Mouse (Mus musculus) myocyte (in vitro differentiated cells): ENCODE results near the gene Mansc1. TPM values are rescaled to one million over a fixed set of nuclear protein-coding genes. Genes with fewer than 3 reads are reported as not detected.

Experiments used
- H3K27me3 ChIP-seq: one replicate; pipeline ENCODE4 v1.6.1; 2011; ENCODE audit not compliant: control insufficient read depth, insufficient read depth, insufficient read length
- H3K36me3 ChIP-seq: one replicate; pipeline ENCODE4 v1.6.1; 2011; ENCODE audit not compliant: control insufficient read depth, insufficient read depth
- H3K4me2 ChIP-seq: one replicate; pipeline ENCODE4 v1.6.1; 2011; ENCODE audit warnings: low read depth, control low read depth
- H3K4me3 ChIP-seq: one replicate; pipeline ENCODE4 v1.5.1; 2011; ENCODE audit warnings: mild to moderate bottlenecking, control low read depth, moderate library complexity
- H3K79me2 ChIP-seq: one replicate; pipeline ENCODE4 v1.6.1; 2011; ENCODE audit not compliant: control insufficient read depth, insufficient read depth
- H3ac ChIP-seq: one replicate; pipeline ENCODE4 v1.6.1; 2011; ENCODE audit not compliant: control insufficient read depth, insufficient read length
- CEBPB ChIP-seq: IDR thresholded peaks from 2 replicates; pipeline ENCODE4 v1.6.1; 2011; ENCODE audit warnings: mild to moderate bottlenecking, moderate library complexity; ENCODE audit not compliant: poor library complexity, insufficient read depth, severe bottlenecking
- E2F4 ChIP-seq: IDR thresholded peaks from one replicate; pipeline ENCODE4 v1.6.1; 2011; ENCODE audit warnings: mild to moderate bottlenecking, control low read depth, moderate library complexity; ENCODE audit not compliant: insufficient read depth
- MAX ChIP-seq: IDR thresholded peaks from one replicate; pipeline ENCODE4 v1.6.1; 2011; ENCODE audit warnings: low read depth, mild to moderate bottlenecking, control low read depth
- MYOD1 ChIP-seq, 3 experiments: IDR thresholded peaks; one replicate each; pipeline ENCODE4 v1.6.1; 2011; ENCODE audit warnings: control low read depth in 2 of 3, low read depth in 2 of 3, mild to moderate bottlenecking in 2 of 3, moderate library complexity in 1 of 3; ENCODE audit not compliant: insufficient read length in 2 of 3, control insufficient read depth in 1 of 3
- MYOG ChIP-seq, 3 experiments: IDR thresholded peaks; one replicate each; pipeline ENCODE4 v1.6.1; 2011; ENCODE audit warnings: control low read depth in 2 of 3, low read depth in 2 of 3, mild to moderate bottlenecking in 2 of 3; ENCODE audit not compliant: insufficient read length in 2 of 3, control insufficient read depth in 1 of 3, insufficient read depth in 1 of 3
- POLR2A ChIP-seq: IDR thresholded peaks from one replicate; pipeline ENCODE4 v1.6.1; 2011; ENCODE audit warnings: low read depth, mild to moderate bottlenecking, control low read depth, moderate library complexity; ENCODE audit not compliant: insufficient read length
- POLR2AphosphoS2 ChIP-seq: IDR thresholded peaks from one replicate; pipeline ENCODE4 v1.6.1; 2011; ENCODE audit warnings: low read depth, control low read depth; ENCODE audit not compliant: insufficient read length
- REST ChIP-seq: IDR thresholded peaks from one replicate; pipeline ENCODE4 v1.6.1; 2011; ENCODE audit warnings: mild to moderate bottlenecking, control low read depth, moderate library complexity; ENCODE audit not compliant: insufficient read depth, insufficient read length
- SRF ChIP-seq: IDR thresholded peaks from one replicate; pipeline ENCODE4 v1.6.1; 2011; ENCODE audit warnings: low read depth; ENCODE audit not compliant: control insufficient read depth, insufficient read length
- TCF12 ChIP-seq: IDR thresholded peaks from one replicate; pipeline ENCODE4 v1.6.1; 2011; ENCODE audit warnings: mild to moderate bottlenecking, control low read depth; ENCODE audit not compliant: poor library complexity, insufficient read depth, severe bottlenecking
- TCF3 ChIP-seq: IDR thresholded peaks from one replicate; pipeline ENCODE4 v1.6.1; 2011; ENCODE audit warnings: low read depth, control low read depth; ENCODE audit not compliant: insufficient read length
- USF1 ChIP-seq: IDR thresholded peaks from one replicate; pipeline ENCODE4 v1.6.1; 2011; ENCODE audit warnings: low read depth, mild to moderate bottlenecking, control low read depth, moderate library complexity
- polyA plus RNA-seq: library from polyadenylated mRNA; unstranded; fragments of >200 nt; fragmentation: generic; extraction: Trizol; gene quantifications from one replicate; pipeline ENCODE4 v1.2.1, GENCODE M21; 2012; ENCODE audit warnings: missing spikeins

The Mansc1 gene
- polyA plus RNA-seq, 1 experiment: not detected

GRCm38 (mm10) chr6:134643296-134643695, 11.0 kb upstream of the Mansc1 start:
- H3K27me3 ChIP-seq: no peaks in the 10 kb centered on the region
- no peak overlapping the region for H3K4me2 ChIP-seq
- H3K79me2 ChIP-seq: no peaks in the 10 kb centered on the region
- TF ChIP-seq TCF3: no peak
- no peak for TF ChIP-seq POLR2AphosphoS2
- TF ChIP-seq SRF: no peak
- TF ChIP-seq E2F4: no peak
- TF ChIP-seq TCF12: no peak
- TF ChIP-seq POLR2A: no peak
- no peak for TF ChIP-seq MYOG (IDR thresholded peaks at IDR 0.05; ENCODE audit: control insufficient read depth in 1 of 3, insufficient read depth in 1 of 3, insufficient read length in 2 of 3, low read depth in 2 of 3)
- TF ChIP-seq CEBPB: no peak
- TF ChIP-seq MAX: no peak
- TF ChIP-seq USF1: no peak
- no peak for TF ChIP-seq MYOD1 (IDR thresholded peaks at IDR 0.05; ENCODE audit: control insufficient read depth in 1 of 3, insufficient read length in 2 of 3, low read depth in 2 of 3)
- TF ChIP-seq REST: no peak
- H3K36me3 ChIP-seq: no peaks in the 10 kb centered on the region
- H3K4me3 ChIP-seq: no peak overlapping the region
- no peak overlapping the region for H3ac ChIP-seq

- H3K27me3 ChIP-seq: no peaks in the 10 kb centered on the region
- H3K79me2 ChIP-seq: no peaks in the 10 kb centered on the region
- H3K4me2 ChIP-seq: peak overlapping the region; percentile 84
- H3K4me3 ChIP-seq: peak overlapping the region; percentile 36
- TF ChIP-seq POLR2A: no peak
- no peaks in the 10 kb centered on the region for H3K36me3 ChIP-seq
- no peak overlapping the region for H3ac ChIP-seq
These were observed 9.6 kb upstream of the Mansc1 start for GRCm38 (mm10) chr6:134641738-134642446.

- H3K79me2 ChIP-seq: no peaks in the 10 kb centered on the region
- peak overlapping the region; percentile 36 for H3K4me3 ChIP-seq
- peak overlapping the region; percentile 84 for H3K4me2 ChIP-seq
- H3K36me3 ChIP-seq: no peaks in the 10 kb centered on the region
- no peak for TF ChIP-seq TCF12
- TF ChIP-seq TCF3: no peak
- TF ChIP-seq POLR2AphosphoS2: no peak
- no peak for TF ChIP-seq MYOD1 (IDR thresholded peaks at IDR 0.05; ENCODE audit: control insufficient read depth in 1 of 3, insufficient read length in 2 of 3, low read depth in 2 of 3)
- TF ChIP-seq MYOG (IDR thresholded peaks at IDR 0.05; ENCODE audit: control insufficient read depth in 1 of 3, insufficient read depth in 1 of 3, insufficient read length in 2 of 3, low read depth in 2 of 3): peak in 1 of 3 experiments; percentile 3
- TF ChIP-seq CEBPB: no peak
- peak; percentile 70 for TF ChIP-seq POLR2A
- H3ac ChIP-seq: peak overlapping the region; percentile 6
- no peaks in the 10 kb centered on the region for H3K27me3 ChIP-seq
These were observed 8.5 kb upstream of the Mansc1 start for GRCm38 (mm10) chr6:134640485-134641475.

GRCm38 (mm10) chr6:134639900-134640299, 7.6 kb upstream of the Mansc1 start:
- peak overlapping the region; percentile 36 for H3K4me3 ChIP-seq
- no peaks in the 10 kb centered on the region for H3K27me3 ChIP-seq
- no peak overlapping the region for H3ac ChIP-seq
- H3K79me2 ChIP-seq: no peaks in the 10 kb centered on the region
- no peak overlapping the region for H3K4me2 ChIP-seq
- no peaks in the 10 kb centered on the region for H3K36me3 ChIP-seq
- no peak for TF ChIP-seq CEBPB
- no peak for TF ChIP-seq MYOG (IDR thresholded peaks at IDR 0.05; ENCODE audit: control insufficient read depth in 1 of 3, insufficient read depth in 1 of 3, insufficient read length in 2 of 3, low read depth in 2 of 3)
- TF ChIP-seq MYOD1 (IDR thresholded peaks at IDR 0.05; ENCODE audit: control insufficient read depth in 1 of 3, insufficient read length in 2 of 3, low read depth in 2 of 3): no peak
- no peak for TF ChIP-seq TCF3

- Histone ChIP-seq H3K36me3 (no peaks in the 10 kb centered on the region), H3K4me3 (peak within 1 kb of the TSS; percentile 36), H3K27me3 (no peaks in the 10 kb centered on the region), H3K79me2 (no peaks in the 10 kb centered on the region), H3K4me2 (no peak within 1 kb of the TSS), H3ac (no peak within 1 kb of the TSS)
- TF ChIP-seq CEBPB (no peak), MYOG (IDR thresholded peaks at IDR 0.05; ENCODE audit: control insufficient read depth in 1 of 3, insufficient read depth in 1 of 3, insufficient read length in 2 of 3, low read depth in 2 of 3) (no peak), POLR2A (no peak)
These were observed 6.9 kb upstream of the Mansc1 start, which contains the start of gene Borcs5 for GRCm38 (mm10) chr6:134639210-134639609. Gene Borcs5, plus strand, starts transcription at chr6:134639510.
